Mouse (Mus musculus): ENCODE results near the gene Cideb. TPM values are rescaled to one million over a fixed set of nuclear protein-coding genes. Genes with fewer than 3 reads are reported as not detected.

Gene Cideb
- total RNA-seq, 2 experiments from 2014 or later: 1.7 to 2.2 TPM

DNA sequence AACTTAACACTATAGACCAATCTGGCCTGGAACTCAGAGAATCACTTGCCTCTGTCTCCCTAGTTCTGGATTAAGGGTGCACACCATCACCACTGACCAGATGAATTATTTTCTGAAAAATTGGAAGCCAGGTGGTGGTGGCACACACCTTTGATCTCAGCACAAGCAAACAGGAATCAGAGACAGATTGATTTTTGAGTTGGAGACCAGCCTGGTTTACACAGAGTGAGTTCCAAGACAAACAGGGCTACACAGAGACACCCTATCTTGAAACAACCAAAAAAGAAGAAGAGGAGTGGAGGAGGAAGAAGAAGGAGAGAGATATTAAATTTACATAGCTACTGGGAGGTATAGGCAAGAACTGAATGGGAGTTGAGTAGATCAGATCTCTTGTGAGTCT is 32.0 kb downstream of the Cideb start:
- DNase-seq (ENCODE audit: low spot score in 2 of 2): no peak

- DNase-seq (ENCODE audit: low spot score in 2 of 2): no peak
These were observed 33.8 kb downstream of the Cideb start for GRCm38 (mm10) chr14:55724411-55724871.

GRCm38 (mm10) chr14:55723433-55723832 is 34.8 kb downstream of the Cideb start:
- no peak for DNase-seq (ENCODE audit: low spot score in 2 of 2)

DNA sequence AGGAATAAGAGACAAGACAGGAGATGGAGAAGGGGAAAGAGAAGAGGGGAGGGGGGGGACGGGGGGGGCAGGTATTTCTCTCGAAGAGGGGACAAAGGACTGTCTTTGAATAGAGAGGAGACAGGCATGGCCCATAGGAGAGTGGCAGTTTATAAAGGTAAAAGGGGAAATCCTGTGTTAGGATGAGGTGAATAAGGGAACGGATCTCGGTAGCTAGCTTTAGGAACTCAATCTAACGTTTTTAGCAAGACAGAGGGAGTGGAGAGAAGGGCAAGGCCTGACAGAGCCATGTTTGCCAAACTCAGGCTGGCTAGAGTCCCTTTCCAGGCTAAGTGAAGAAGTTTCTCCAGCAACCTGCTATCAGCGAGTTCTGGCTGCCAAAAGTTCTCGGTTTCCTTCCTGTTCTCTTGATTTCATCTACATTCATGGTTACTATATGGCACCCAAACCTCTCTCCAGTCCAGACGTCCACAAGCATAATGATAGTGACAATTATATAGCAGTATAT is 35.8 kb downstream of the Cideb start:
- no peak for DNase-seq (ENCODE audit: low spot score in 2 of 2)

GRCm38 (mm10) chr14:55721700-55722437 is 36.4 kb downstream of the Cideb start, which contains the start of gene Rabggta:
Rabggta (minus strand) TSS chr14:55722263.
- peak; percentile 85 to 96 for DNase-seq (ENCODE audit: low spot score in 2 of 2)

DNA sequence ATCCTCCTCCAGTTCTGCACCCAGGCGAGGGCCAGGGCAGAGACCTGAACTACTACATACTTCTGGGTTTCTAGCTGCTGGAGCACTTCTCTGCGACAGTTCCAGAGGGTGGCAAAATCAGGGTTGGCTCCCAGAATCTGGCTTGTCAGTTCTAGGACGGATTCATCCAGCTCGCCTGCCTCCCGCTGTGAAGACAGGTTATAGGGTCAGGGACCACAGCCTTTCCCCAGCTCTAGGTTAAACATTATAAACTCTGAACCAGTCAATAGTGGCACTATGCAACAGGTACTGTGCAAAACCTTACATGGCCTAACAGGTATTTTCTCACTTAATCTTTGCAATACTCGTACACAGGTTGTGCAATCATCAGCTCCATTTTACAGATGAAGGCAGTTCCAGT is 37.2 kb downstream of the Cideb start:
- no peak for DNase-seq (ENCODE audit: low spot score in 2 of 2)

DNA sequence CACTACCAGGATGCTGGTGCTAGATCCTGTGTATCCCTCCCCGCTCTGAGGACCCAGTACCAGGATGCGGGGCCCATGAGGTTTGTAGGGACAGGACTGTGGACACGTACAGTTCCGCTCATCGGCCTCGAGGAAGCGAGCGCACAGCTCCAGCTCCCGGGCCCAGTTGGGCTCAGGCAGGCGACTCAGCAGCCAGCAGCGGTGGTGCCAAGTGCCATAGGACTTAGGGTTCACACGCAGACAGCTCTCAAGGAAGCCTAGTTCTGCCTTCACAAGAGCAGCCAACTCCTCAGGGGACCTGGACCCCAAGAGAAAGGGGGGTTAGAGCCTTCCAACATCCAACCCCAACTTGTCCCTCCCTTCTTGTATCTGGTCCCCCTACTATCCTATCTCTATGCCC is 37.6 kb downstream of the Cideb start:
- DNase-seq (ENCODE audit: low spot score in 2 of 2): no peak

DNA sequence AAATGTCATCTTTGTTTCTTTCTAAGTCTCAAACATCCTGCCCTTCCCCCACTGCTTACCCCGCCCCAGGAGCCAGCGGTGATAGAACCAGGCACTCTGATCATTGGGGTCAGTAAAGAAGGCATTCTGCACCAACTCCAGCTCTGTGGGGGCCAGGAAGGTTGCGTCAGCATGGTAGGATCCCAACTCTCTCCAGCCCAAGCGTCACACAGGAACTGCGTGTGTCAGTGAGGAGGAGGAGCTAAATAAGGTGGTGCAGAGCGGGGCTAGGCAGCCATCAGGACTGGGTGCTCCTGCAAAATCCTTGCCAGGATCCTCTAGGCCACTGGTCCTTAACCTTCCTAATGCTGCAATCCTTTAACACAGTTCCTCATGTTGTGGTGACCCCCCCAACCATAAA is 38.5 kb downstream of the Cideb start:
- DNase-seq (ENCODE audit: low spot score in 2 of 2): no peak

- no peak for DNase-seq (ENCODE audit: low spot score in 2 of 2)
These were observed 41.4 kb downstream of the Cideb start for GRCm38 (mm10) chr14:55716884-55717283.

- no peak for DNase-seq (ENCODE audit: low spot score in 2 of 2)
These were observed 42.0 kb downstream of the Cideb start for GRCm38 (mm10) chr14:55716271-55716670.

- no peak for DNase-seq (ENCODE audit: low spot score in 2 of 2)
These were observed 43.4 kb downstream of the Cideb start for GRCm38 (mm10) chr14:55714893-55715292.

- no peak for DNase-seq (ENCODE audit: low spot score in 2 of 2)
These were observed 44.5 kb downstream of the Cideb start, which contains the start of gene Tgm1 for GRCm38 (mm10) chr14:55713729-55714122. Tgm1 (minus strand) TSS chr14:55713926.

DNA sequence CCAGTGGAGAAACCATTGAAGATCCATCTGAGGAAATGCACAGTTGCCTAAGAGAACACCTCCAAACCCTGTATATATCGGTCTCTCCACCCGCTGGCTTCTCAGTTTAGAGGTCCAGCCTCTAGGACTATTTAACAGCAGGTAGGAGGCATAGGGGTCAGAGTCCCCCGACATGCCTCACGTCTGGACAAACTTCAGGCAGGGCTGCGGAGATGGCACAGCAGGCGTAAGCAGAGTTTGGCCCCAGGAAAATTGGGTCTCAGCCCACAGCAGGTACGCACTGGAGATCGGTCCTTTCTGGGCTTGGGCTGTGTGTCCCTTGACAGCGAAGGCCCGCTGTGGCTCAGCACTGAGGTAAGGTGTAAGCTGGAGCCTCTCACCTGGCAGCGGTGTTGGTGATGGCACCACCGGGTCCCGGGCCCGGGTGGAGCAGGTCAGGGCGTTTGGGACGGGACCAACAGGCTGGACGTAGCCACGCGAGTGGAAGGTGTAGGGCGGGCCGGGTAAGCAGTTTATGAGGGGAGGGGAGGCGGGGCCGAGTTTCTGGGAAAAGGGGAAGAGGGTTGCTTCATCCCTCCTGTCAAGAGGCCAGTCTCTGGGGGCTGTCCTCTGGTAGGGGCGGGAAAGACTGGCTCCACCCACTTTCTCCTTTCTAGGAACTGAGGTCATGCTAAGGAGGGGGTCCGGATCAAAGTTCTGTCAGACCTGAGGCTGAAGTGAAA is 45.1 kb downstream of the Cideb start:
- no peak for DNase-seq (ENCODE audit: low spot score in 2 of 2)

DNA sequence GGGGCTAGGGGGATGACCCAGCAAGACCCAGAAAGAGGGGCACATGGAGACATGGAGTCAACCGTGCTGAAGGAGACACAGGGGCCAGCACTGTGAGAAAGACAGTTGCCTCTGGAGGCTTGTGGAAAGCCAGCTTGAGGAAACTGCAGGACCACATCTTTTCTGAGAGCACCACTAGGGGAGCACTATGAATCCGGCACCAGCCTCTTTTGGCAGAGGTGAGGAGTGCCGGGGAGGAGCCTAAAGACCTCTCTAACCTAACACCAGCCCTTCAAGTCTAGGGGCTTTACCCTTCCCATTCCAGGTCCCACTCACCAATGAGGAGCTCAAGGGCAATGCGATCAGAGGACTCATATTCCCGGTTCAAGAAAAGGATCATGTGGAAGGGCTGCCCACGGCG is 46.5 kb downstream of the Cideb start:
- DNase-seq (ENCODE audit: low spot score in 2 of 2): no peak

DNA sequence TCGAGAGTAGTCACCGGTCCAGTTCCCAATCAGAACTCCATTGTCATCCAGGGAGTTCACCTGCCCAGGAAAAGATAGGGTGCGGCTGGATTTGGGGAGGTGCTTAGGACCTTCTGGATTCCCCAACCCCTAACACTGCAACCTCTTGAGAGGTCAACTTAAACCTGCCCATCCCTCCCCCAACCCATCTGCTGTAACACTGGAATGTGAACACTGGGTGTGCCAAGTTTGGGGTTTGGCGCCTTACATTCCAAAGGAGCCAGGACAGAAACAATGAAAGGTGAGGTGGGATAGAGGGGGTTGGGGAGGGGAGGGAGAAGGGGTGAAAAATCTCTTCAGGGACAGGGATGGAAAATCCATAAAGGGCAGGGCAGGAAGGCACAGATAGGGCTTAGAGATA is 48.7 kb downstream of the Cideb start:
- no peak for DNase-seq (ENCODE audit: low spot score in 2 of 2)

DNA sequence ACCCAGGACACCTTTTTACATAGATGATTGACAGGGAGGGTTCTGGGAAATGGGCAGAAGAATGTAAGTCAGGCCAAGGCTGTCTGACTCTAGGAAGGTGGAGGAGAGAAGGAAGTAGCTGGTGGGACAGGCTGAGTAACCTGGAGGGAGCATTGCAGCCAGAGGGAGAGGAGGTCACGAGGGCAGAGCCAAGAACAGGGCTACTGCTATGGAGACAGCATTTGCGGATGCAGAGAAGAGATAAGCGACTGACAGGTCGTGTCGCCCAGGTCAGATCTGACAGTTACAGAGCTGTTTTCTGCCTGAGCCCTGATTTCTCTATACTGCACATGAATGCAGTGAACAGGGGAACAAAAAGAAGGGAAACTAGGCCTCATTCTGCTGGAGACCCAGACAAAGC is 50.9 kb downstream of the Cideb start:
- no peak for DNase-seq (ENCODE audit: low spot score in 2 of 2)

DNA sequence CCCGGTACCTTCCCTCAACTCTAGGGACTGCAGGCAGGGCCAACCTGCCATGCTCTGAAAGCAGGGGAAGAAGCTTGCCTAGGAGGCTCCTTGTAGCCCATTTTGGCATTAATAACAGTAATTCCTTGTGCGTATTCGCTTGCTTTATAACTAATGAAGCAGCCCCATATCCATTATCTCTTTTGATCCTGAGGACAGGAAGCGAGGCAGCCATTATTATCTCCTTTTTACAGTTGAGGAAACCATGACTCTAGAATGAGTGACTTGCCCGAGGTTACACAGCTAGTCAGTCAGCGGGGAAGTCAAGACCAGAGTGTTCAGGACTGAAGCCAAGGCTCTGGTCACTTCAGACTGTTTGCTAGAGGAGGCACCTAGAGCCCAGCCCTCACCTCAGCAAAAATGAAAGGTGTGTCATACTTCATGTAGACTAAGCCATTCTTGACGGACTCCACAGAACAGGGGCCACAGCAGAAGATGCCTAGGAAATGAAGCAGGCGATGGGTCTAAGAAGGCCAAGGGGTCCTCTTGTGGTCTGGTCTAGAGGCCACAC is 52.1 kb downstream of the Cideb start:
- DNase-seq (ENCODE audit: low spot score in 2 of 2): no peak

Other genes with a start within 250 kb of the Cideb start
- 100 to 1,000 TPM; 653 to 657 TPM for gene Cpne6, start 248.0 kb downstream of the Cideb start, total RNA-seq (2021)
- 1 to 10 TPM; 1.7 to 2.2 TPM for gene Nrl, start 233.5 kb downstream of the Cideb start, total RNA-seq (2021)
- gene Pck2, start 218.2 kb downstream of the Cideb start, total RNA-seq (2021): 10 to 100 TPM; 50.9 to 54.2 TPM
- 10 to 100 TPM; 72.2 to 83.8 TPM for gene Dcaf11, start 198.5 kb downstream of the Cideb start, total RNA-seq (2021)
- gene A730061H03Rik, start 198.1 kb downstream of the Cideb start, total RNA-seq (2021): 1 to 10 TPM in 1 of 2 experiments, under 1 TPM in 1; 0.79 to 1.6 TPM
- not detected for gene Fitm1, start 182.8 kb downstream of the Cideb start, total RNA-seq (2021)
- gene Psme1, start 180.3 kb downstream of the Cideb start, total RNA-seq (2021): 10 to 100 TPM; 54.0 to 56.6 TPM
- gene Emc9, start 173.2 kb downstream of the Cideb start, total RNA-seq (2021): 10 to 100 TPM; 43.3 to 49.5 TPM
- gene Psme2, start 167.3 kb downstream of the Cideb start, total RNA-seq (2021): 10 to 100 TPM; 53.7 to 57.4 TPM
- 10 to 100 TPM; 38.0 to 43.0 TPM for gene Rnf31, start 166.8 kb downstream of the Cideb start, total RNA-seq (2021)
- gene Irf9, start 154.9 kb downstream of the Cideb start, total RNA-seq (2021): 10 to 100 TPM; 10.9 to 13.3 TPM
- gene Rec8, start 140.4 kb downstream of the Cideb start, total RNA-seq (2021): 1 to 10 TPM; 1.4 to 1.8 TPM
- 100 to 1,000 TPM; 119 to 128 TPM for gene Ipo4, start 122.5 kb downstream of the Cideb start, total RNA-seq (2021)
- gene Gm49378, start 120.6 kb downstream of the Cideb start, total RNA-seq (2021): 1 to 10 TPM; 2.7 to 3.8 TPM
- gene Tm9sf1, start 114.7 kb downstream of the Cideb start, total RNA-seq (2021): 10 to 100 TPM; 39.6 to 40.8 TPM
- gene Tssk4, start 108.3 kb downstream of the Cideb start, total RNA-seq (2021): 1 to 10 TPM in 1 of 2 experiments, under 1 TPM in 1; 0.79 to 1.2 TPM
- 10 to 100 TPM; 45.5 to 52.3 TPM for gene Mdp1, start 98.0 kb downstream of the Cideb start, total RNA-seq (2021)
- 10 to 100 TPM; 23.3 to 26.4 TPM for gene Gmpr2, start 86.5 kb downstream of the Cideb start, total RNA-seq (2021)
- gene Nedd8, start 86.3 kb downstream of the Cideb start, total RNA-seq (2021): 100 to 1,000 TPM; 294 to 304 TPM
- gene Tinf2, start 76.6 kb downstream of the Cideb start, total RNA-seq (2021): 10 to 100 TPM; 12.3 to 15.2 TPM
- not detected for gene Tgm1, start 44.5 kb downstream of the Cideb start, total RNA-seq (2021)
- gene Rabggta, start 36.2 kb downstream of the Cideb start, total RNA-seq (2021): 10 to 100 TPM; 43.7 to 45.7 TPM
- 10 to 100 TPM; 83.2 to 98.7 TPM for gene Dhrs1, start 12.8 kb downstream of the Cideb start, total RNA-seq (2021)
- 10 to 100 TPM; 11.7 to 14.5 TPM for gene Nop9, start 12.8 kb downstream of the Cideb start, total RNA-seq (2021)
- under 1 TPM; 0.12 to 0.13 TPM for gene Ltb4r2, start 3.0 kb upstream of the Cideb start, total RNA-seq (2021)
- gene Ltb4r1, start 7.5 kb upstream of the Cideb start, total RNA-seq (2021): under 1 TPM in 1 of 2 experiments, not detected in 1; 0.45 TPM
- 1 to 10 TPM; 3.1 to 4.4 TPM for gene Adcy4, start 25.6 kb upstream of the Cideb start, total RNA-seq (2021)
- gene Ripk3, start 30.4 kb upstream of the Cideb start, total RNA-seq (2021): 1 to 10 TPM in 1 of 2 experiments, under 1 TPM in 1; 0.52 to 1.1 TPM
- gene Nfatc4, start 64.7 kb upstream of the Cideb start, total RNA-seq (2021): 1 to 10 TPM; 1.4 to 2.3 TPM
- gene Nynrin, start 95.6 kb upstream of the Cideb start, total RNA-seq (2021): 1 to 10 TPM; 7.0 to 8.0 TPM
- under 1 TPM; 0.15 to 0.64 TPM for gene Cbln3, start 125.9 kb upstream of the Cideb start, total RNA-seq (2021)
- 10 to 100 TPM; 11.4 to 12.2 TPM for gene Khnyn, start 126.5 kb upstream of the Cideb start, total RNA-seq (2021)
- gene Sdr39u1, start 141.8 kb upstream of the Cideb start, total RNA-seq (2021): 10 to 100 TPM; 71.8 to 74.1 TPM
- not detected for gene Cma1, start 186.2 kb upstream of the Cideb start, total RNA-seq (2021)
- not detected for gene Cma2, start 192.5 kb upstream of the Cideb start, total RNA-seq (2021)

Data from layer of hippocampus, adult 18-20 months (tissue).